32 mouse cellular contexts compared by ENCODE assay signal in genomic region chr9:42394321-42394720, GRCm38 (mm10). TPM values are rescaled to one million over a fixed set of nuclear protein-coding genes. Genes with fewer than 3 reads are reported as not detected.
DNase-seq lines count a peak whose midpoint lies in the region; ATAC-seq and TF ChIP-seq lines count a peak whose summit lies in the region.
"Had no signal": no experiment of that assay in that cellular context is flagged by ENCODE, and none has a peak within 500 bp of the region (broad histone marks: within the 10 kb centered on the region; RNA-seq: fewer than 3 reads in every experiment).

No protein-coding gene starts in this region.

- H3K4me3 ChIP-seq in myocyte: no peak overlapping the region
- H3K4me3 ChIP-seq: erythroblast, embryonic 14.5 days; forebrain, embryonic 12.5 days; heart, adult 2 months; heart, embryonic 12.5 days; hindbrain, embryonic 13.5 days; limb, embryonic 10.5 days; limb, embryonic 15.5 days; liver, embryonic 13.5 days had no signal

- TF ChIP-seq POLR2A in myocyte (IDR thresholded peaks at IDR 0.05; ENCODE audit: insufficient read length, low read depth): no peak

- no peak overlapping the region for H3ac ChIP-seq in myocyte (ENCODE audit: control insufficient read depth, insufficient read length)

- H3K4me2 ChIP-seq in myocyte (ENCODE audit: low read depth): peak overlapping the region; percentile 66
- H3K4me2 ChIP-seq: forebrain, embryonic 12.5 days; heart, embryonic 12.5 days; hindbrain, embryonic 13.5 days; limb, embryonic 15.5 days; liver, embryonic 13.5 days had no signal

- no peaks in the 10 kb centered on the region for H3K79me2 ChIP-seq in myocyte (ENCODE audit: control insufficient read depth, insufficient read depth)

- DNase-seq in adrenal gland, adult 2 months: peak; percentile 31
- DNase-seq in adrenal gland, postnatal 10 days: no peak
- peak; percentile 52 for DNase-seq in layer of hippocampus, adult 9-11 months
- DNase-seq in layer of hippocampus, adult 9-10 months (ENCODE audit: low spot score): no peak
- DNase-seq in Muller cell, postnatal 12 days (ENCODE audit: inconsistent ontology term): peak; percentile 18
- DNase-seq in gastrocnemius, postnatal 10 days: no peak
- DNase-seq: adrenal gland, postnatal 14 days; cerebellum, adult 11-12 months; cerebellum, postnatal 10 days; heart, adult 2 months; heart, postnatal 4 days; kidney, adult 8-10 months; liver, embryonic 13.5 days; lung, adult 18-20 months; lung, postnatal 4 days; midbrain, embryonic 14.5 days; right cerebral cortex, postnatal 4 days; thymus, adult 2 months; thymus, postnatal 36 days had no signal

- no peaks in the 10 kb centered on the region for H3K27me3 ChIP-seq in myocyte (ENCODE audit: control insufficient read depth, insufficient read depth, insufficient read length)
- H3K27me3 ChIP-seq: limb, embryonic 15.5 days had no signal

- no peak for ATAC-seq in megakaryocyte progenitor cell, adult 5-6 weeks (replicated peaks; ENCODE audit: poor library complexity)
- ATAC-seq: activated CD4-positive, CD25-positive, alpha-beta regulatory T cell, adult 4 months; intestine, embryonic 16.5 days; lung, postnatal 0 days had no signal

- H3K36me3 ChIP-seq in myocyte (ENCODE audit: control insufficient read depth, insufficient read depth): no peaks in the 10 kb centered on the region
- H3K36me3 ChIP-seq: forebrain, embryonic 12.5 days; heart, embryonic 12.5 days; hindbrain, embryonic 13.5 days; limb, embryonic 10.5 days; limb, embryonic 15.5 days; liver, embryonic 13.5 days had no signal

TF ChIP-seq in myocyte, 11 proteins besides CTCF, POLR2A, EP300 and RAD21:
- 0 out of 2 replicates have a peak, but pooled peaks have one; percentile 23 for TF ChIP-seq CEBPB (IDR thresholded peaks at IDR 0.05; ENCODE audit: insufficient read depth, poor library complexity, severe bottlenecking)
- no peak for TF ChIP-seq MYOG (IDR thresholded peaks at IDR 0.05; ENCODE audit: control insufficient read depth in 1 of 3, insufficient read depth in 1 of 3, insufficient read length in 2 of 3, low read depth in 2 of 3)

RNA-seq across cellular contexts. Expression of gene Tecta, which starts 5.4 kb away (rescaled TPM):
- total RNA-seq in adrenal gland, adult 2 months (2021): under 1 TPM; 0.43 to 0.86 TPM
- 0.02 and 0.11 TPM in 2 replicates for polyA plus RNA-seq in adrenal gland, adult 2 months (2012; rRNA removed)
- under 1 TPM; 0.12 to 0.18 TPM for total RNA-seq in adrenal gland, postnatal 10 days (2021)
- 0.06 TPM for polyA plus RNA-seq in myocyte (2012; fragmentation: generic; extraction: Trizol)
- total RNA-seq in megakaryocyte progenitor cell, adult 5-6 weeks (2015): not detected in 2 replicates
- total RNA-seq in megakaryocyte progenitor cell, adult 5-6 weeks (2017): not detected in 2 replicates
- under 1 TPM; 0.11 to 0.23 TPM for total RNA-seq in gastrocnemius, postnatal 10 days (2021)
- total RNA-seq: megakaryocyte-erythroid progenitor cell, adult 5-6 weeks; neutrophil, adult 5-6 weeks had no signal
- polyA plus RNA-seq: activated CD4-positive, CD25-positive, alpha-beta regulatory T cell, adult 4 months had no signal

Comparison
In these comparisons a context has a peak if more than half of its experiments do, and no peak if none do; other contexts are left out.
1. DNase-seq: peak in adrenal gland, adult 2 months (single experiment), layer of hippocampus, adult 9-11 months (single experiment) and Muller cell, postnatal 12 days (single experiment); none in adrenal gland, postnatal 10 days (single experiment), layer of hippocampus, adult 9-10 months (single experiment) and gastrocnemius, postnatal 10 days (single experiment).